Mouse (Mus musculus) forelimb bud, embryonic 11.5 days (tissue): ENCODE data around the gene Mtif3.
"Not testable (repeated sequence)": the region's sequence is repeated elsewhere in the genome, so short reads cannot be mapped to it uniquely, and the experiment has no call there.

Source experiments
- DNase-seq: peaks from one replicate; pipeline ENCODE4 v3.0.0-alpha.2; 2012; ENCODE audit warnings: low read depth, low spot score

Gene Mtif3

DNA sequence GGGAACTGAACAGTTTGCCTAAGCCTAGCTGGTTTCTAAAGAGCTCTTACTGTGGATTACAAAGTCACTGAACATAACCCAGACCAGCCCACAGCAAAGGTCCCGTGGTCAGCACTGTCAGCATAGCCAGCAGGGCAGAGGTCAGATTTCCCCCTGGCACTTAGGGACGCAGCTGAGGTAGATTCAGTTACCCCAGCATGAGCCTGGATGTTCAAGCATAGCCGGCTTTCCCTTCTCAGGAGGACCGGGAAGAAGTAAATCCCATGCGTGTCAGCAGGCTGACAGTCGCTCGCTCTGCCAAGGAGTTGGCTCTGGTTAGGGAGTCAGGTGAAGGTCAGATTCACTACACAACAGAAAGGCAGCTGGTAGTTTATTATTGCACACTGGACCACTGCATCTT is 9.0 kb downstream of the Mtif3 start:
- DNase-seq = no peak

DNA sequence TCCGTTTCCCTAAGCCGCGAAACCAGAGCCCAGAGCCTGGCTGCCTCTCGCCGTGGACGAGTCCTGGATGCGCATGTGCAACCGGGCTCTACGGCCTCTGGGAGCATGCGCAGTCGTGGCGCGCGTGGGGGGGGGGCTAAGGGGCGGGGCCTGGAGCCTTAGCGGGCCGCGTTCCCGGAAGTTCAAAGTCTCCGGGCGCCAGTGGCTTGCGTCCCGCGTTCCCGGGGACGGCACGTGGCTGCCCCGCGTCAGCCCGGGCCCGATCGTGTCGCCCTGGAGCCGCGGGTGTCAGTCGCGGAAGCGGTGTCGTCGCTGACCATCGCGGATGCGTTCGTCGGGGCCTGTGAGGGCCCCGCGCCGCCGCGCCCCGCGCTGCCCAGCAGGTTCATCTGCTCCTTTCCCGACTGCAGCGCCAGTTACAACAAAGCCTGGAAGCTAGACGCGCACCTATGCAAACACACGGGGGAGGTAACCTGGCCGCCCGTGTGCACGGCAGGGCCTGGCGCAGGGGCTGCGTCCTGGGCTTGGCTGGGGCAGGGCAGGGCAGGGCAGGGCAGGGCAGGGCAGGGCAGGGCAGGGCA is 15.0 kb downstream of the Mtif3 start, which contains the start of gene Gtf3a:
Gtf3a (plus strand) TSS at position 150 of the 581 bp plus-strand sequence.
- peak; percentile 87 for DNase-seq

DNA sequence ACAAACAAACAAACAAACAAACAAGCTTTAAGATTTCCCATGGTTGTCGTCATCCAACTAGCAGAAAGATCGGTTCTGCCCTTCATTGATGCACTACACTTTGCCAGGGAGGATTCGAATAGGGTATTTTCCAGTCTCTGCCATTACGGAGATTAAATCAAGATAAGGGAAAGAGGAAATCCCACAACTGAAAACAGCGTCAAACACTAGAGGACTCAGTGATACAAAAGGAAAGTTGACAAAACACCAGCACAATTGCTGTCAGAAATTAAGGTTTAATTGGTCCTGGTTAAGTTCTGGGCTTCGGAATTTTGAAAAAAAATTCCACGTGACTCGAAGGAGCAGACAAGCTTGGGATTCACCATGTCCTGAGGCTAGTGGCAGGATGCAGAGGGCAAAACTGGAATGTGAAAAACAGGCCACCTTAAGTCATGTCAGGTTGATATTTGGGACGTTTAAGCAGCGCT is 15.5 kb downstream of the Mtif3 start:
- DNase-seq = no peak

- DNase-seq = no peak
Observed at GRCm38 (mm10) chr5:146947497-146947896, 16.1 kb downstream of the Mtif3 start.

DNA sequence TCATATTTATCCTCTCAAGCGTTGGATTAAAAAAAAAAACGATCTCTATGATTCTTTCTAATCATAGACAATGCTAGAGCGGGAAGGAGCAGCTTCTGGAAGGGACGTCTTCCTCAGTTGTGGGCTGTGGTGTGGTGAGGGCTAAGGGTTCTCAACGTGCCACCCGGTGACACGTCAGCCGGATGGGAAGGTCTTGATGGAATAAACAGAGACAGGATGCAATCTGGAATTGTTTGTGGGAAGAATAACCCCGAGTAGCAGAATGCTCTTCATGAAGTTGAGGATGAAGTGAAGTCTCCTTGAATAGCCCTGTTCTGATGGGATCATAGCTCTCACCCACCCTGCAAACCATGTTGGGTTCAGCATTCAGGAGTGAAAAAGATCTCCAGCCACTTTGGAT is 16.9 kb downstream of the Mtif3 start:
- no peak for DNase-seq

DNA sequence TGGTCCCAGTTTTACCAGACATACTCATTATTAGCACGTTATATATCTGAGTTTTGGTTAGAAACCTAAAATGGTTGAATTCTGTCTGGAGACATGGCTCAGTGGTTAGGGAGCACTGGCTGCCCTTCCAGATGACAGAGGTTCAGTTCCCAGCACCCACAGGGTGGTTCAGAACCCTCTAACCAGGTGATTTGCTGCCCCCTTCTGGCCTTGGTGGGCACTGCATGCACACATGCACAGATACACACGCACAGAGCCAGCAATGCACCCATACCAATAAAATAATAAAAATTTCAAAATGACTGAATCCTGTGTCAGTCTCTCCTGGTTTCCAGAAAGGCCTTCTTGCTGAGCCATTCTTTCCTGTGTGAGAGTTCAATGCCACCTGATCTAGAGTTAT is 19.0 kb downstream of the Mtif3 start:
- no peak for DNase-seq

GRCm38 (mm10) chr5:146942965-146943364 is 20.6 kb downstream of the Mtif3 start:
- no peak for DNase-seq

- peak; percentile 54 for DNase-seq
Observed at GRCm38 (mm10) chr5:146941939-146942338, 21.7 kb downstream of the Mtif3 start.

DNA sequence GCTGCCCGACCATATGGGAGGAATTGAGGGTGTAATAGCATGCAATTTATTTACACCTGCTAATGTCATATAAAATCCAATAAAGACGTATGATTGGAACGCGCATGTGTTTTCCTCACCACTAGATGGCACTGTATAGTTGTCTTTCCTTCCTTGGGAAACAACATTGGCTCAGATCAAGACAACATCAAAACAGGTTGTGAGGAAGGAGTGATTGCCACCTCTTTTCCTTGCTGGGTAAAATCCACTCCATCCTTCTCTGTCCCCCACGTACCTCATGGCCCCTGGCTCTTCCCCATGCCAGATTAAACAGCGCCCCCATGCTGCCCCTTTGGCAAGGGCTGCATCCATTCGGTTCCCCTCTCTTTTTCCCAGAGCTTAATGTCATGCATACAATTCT is 23.4 kb downstream of the Mtif3 start:
- peak; percentile 63 for DNase-seq

GRCm38 (mm10) chr5:146939109-146939796 is 24.3 kb downstream of the Mtif3 start:
- no peak for DNase-seq

- no peak for DNase-seq
Observed at GRCm38 (mm10) chr5:146937541-146938503, 25.8 kb downstream of the Mtif3 start.

DNA sequence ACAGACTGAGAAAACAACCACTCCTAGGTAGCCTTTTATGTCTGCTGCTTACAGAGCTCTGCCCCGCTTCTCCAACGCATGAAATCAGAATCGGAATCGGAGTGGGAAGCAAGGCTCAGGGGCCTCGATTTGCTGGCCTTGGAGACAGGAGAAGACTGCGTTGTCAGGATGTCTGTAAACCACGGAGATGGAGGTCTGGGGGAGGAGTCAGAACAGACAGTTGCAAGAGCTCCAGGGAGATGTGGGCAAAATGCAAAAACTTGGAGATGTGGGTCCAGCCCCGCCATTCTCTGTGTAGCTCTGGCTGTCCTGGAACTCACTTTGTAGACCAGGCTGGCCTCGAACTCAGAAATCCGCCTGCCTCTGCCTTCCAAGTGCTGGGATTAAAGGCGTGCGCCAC is 30.1 kb downstream of the Mtif3 start:
- no peak for DNase-seq

- no peak for DNase-seq
Observed at GRCm38 (mm10) chr5:146931904-146932553, 31.6 kb downstream of the Mtif3 start.

DNA sequence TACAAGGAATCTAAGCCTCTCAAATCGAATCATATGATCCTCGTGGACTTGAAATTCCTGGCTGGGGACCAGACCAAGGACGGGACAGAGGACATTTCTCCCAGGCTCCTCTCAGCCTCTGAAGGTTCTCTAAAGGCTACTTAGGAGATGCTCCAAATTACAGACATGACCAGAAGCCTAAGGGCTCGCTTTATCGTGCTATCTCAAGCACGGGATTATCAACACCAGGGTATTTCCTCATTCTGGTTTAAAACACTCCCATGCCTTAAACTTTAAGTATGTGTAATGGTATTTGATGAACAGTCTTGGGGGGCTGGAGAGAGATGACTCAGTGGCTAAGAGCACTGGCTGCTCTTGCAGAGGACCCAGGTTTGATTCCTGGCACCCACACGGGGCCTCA is 32.2 kb downstream of the Mtif3 start:
- DNase-seq = no peak

- no peak for DNase-seq
Observed at GRCm38 (mm10) chr5:146926673-146927072, 36.9 kb downstream of the Mtif3 start.

- no peak for DNase-seq
Observed at GRCm38 (mm10) chr5:146923547-146923946, 40.1 kb downstream of the Mtif3 start.

GRCm38 (mm10) chr5:146921224-146921623 is 42.4 kb downstream of the Mtif3 start:
- DNase-seq = no peak

DNA sequence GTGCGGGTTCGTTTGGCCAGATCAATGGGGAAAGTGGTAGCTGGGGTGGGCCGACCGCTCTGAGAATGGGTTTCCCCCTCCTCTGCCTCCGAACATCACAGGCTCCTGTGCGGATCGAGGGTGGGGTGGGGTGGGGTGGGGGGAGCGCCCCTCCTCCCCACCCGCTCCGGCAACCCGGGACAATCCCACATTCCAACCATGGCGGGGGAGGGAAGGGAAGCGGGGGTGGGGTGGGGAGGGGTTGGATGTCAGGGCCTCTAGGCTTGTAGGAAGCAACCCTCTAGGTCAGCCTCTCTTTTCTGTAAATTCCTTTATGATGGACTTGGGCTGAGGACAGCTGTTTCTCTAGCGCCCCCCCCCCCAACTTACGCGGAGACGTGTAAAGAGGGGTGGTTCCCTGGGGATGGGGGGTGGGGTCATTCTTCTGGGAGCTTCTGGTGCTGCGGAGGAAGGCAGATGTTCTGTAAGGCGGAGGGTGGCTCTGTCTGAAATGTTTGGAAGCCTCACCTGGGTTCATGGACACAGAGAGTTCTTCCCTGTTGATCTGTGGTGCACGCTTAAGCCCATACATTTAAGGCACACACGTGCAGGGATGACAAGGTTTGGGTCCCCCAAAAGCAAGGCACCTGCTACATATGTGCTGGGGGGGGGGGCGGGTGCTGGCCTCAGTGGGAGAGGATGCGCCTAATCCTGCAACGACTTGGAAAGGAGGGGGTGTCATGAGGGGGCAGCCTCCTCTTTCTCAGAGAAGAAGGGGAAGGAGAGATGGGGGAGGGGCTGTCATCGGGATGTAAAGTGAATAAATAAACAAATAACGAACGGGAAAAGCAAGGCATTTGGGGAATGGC is 43.1 kb downstream of the Mtif3 start:
- DNase-seq = no peak

GRCm38 (mm10) chr5:146919874-146920273 is 43.7 kb downstream of the Mtif3 start:
- DNase-seq = peak; percentile 90

GRCm38 (mm10) chr5:146917357-146917756 is 46.2 kb downstream of the Mtif3 start:
- DNase-seq = not testable (repeated sequence)

DNA sequence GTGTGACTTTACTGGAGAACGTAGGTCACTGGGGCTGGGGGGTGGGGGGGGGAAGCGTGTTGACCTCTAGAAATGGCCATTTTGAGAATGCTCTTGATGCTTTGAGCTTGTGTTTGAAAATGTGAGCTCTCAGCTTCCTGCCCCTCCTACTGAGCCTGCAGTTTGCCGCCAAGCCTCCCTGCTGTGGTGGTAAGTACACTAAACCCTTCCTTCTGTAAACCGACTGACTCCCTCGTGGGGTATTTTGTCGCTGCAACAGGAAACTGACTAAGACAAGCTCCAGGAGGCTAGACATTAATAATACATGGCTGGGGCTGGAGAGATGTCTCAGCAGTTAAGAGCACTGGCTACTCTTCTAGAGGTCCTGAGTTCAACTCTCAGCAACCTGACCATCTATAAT is 46.8 kb downstream of the Mtif3 start:
- no peak for DNase-seq
